Mouse (Mus musculus) inflammation-experienced regulatory T-cells, adult 6 months (primary cell): ENCODE measurements around the gene Bsn. TPM values are rescaled to one million over a fixed set of nuclear protein-coding genes. Genes with fewer than 3 reads are reported as not detected.

Experiments
- ATAC-seq: one replicate; pipeline ENCODE4 v1.8.0; 2017
- polyA plus RNA-seq, 3 experiments: library from polyadenylated mRNA; unstranded; fragments of 100-300 nt; shearing (Covaris generic); gene quantifications; one replicate each; pipeline ENCODE4 v1.2.1; 2017

Bsn gene
- polyA plus RNA-seq, 3 experiments from 2014 or later, result 0.09 to 0.59 (median 0.38) TPM

- ATAC-seq, result peak; percentile 68
Observed at GRCm38 (mm10) chr9:108052885-108053664, 137.1 kb downstream of the Bsn start, which contains the start of gene Amigo3. TSS of gene Amigo3 (plus strand) at chr9:108053159.

DNA sequence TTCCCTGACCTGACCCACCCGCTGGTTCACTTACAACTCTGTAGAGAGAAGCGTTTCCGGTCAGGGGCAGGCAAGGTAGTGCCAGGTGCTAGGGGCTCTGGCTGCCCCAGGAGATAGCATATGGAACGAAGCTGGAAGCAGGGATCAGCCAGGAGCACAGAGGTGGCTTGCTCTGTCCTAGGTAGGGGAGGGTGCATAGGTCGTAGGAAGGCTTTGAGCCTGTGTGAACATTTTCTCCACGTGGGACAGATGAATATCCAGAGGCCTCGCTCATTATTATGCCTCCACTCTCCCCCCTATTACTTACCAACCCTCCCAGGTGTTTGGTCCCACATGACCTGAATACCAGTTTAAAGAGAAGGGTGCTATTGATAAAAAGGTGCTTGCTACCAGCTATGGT lies 137.8 kb downstream of the Bsn start:
- ATAC-seq, result no peak

GRCm38 (mm10) chr9:108051931-108052220 lies 138.3 kb downstream of the Bsn start:
- no peak for ATAC-seq

DNA sequence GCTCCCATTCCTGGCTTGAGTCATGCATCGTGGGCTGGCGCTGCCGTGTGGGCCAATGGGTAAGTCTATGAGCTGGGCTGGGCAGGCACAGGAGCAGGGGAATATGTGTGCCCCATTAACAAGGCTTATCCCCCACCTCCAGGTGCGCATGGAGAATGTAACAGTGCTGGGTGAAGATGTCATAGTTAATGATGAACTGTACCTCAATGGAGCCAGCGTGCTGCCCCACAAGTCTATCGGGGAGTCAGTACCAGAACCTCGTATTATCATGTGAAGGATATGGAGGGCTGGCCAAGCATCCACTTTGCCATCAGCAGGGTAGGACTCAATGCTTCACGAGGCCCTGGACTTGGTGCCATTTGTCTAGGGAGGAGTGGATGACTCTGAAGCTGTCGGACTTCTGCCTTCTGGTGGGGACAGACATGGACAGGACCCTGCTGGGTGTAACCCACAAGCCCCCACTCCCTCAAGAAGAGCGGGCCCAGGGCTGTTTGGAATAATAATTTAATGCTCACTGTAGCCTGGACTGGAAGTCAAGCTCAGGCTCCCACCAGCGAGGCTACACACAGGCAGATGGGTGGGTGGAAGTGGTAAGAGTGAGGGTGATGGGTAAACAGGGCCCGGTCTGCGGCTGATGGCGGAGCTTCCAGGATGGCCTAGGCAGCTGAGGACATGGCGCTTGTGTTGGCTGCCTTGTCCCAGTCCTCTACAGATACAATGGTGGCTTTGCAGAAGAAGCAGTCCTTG lies 138.8 kb downstream of the Bsn start:
- ATAC-seq, result no peak

DNA sequence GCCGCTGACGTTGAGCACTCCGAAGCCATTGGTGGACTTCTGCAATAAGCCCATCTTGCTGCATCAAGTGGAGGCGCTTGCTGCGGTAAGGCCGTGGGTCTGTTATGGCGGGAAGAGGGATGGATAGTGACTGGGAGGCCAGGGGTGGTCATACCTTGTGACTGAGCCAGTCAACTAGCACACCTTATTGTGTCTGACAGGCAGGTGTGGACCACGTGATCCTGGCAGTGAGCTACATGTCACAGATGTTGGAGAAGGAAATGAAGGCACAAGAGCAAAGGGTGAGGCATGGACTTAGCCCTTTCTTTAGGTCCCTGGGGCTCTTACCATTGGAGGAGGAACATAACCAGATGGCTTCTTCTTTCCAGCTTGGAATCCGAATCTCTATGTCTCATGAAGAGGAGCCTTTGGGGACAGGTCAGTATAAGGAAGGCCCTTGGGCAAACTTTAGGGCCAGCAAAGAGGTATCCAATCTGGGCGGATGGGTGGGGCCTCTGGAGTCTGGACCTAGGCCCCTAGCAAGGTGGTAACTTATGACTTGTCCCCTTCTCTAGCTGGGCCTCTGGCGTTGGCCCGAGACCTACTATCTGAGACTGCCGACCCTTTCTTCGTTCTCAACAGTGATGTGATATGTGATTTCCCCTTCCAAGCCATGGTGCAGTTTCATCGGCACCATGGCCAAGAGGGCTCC lies 140.5 kb downstream of the Bsn start:
- peak; percentile 3 for ATAC-seq

DNA sequence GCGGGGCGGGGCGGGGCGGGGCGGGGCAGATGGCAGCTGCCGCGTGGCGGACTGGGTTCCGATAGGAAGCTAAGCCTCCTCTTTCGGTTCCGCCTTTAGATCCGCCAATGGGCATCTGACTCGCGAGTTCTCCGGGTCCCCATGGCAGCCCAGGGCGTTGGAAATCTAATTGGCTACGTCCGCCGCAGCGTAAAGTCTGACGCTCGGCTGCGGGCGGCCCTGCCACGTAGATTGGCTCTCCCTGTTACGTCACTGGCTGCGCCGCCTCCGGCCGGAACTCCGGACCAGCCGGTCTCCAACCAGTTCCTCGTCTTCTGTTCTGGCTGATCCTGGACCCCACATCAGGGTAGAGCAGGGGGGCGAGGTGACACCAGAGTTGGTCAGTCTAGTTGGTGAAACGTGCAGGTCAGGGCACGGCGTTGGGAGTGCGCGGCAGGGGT lies 141.1 kb downstream of the Bsn start, which contains the start of gene Gmppb:
TSS of gene Gmppb (plus strand) at position 227 of the 440 bp plus-strand sequence.
- peak; percentile 92 for ATAC-seq

DNA sequence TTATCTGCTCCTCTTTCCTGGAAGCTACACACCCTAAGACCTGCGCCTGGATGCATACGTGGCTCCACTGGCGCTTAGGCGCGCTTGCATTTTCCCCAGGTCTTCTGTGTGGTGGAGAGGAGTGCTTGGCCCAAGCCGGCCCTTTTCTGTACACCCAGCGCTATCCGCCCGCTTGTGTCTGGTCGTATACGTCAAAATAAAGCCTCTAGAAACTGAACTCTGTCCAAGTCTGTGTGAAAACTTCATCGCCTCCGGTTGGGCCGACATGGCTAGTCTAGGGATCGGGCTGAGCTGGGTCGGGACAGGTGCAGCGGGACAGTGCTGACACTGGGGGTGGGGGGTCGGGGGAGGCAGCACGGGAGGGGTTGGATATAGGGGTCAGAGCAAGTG lies 141.6 kb downstream of the Bsn start:
- no peak for ATAC-seq

DNA sequence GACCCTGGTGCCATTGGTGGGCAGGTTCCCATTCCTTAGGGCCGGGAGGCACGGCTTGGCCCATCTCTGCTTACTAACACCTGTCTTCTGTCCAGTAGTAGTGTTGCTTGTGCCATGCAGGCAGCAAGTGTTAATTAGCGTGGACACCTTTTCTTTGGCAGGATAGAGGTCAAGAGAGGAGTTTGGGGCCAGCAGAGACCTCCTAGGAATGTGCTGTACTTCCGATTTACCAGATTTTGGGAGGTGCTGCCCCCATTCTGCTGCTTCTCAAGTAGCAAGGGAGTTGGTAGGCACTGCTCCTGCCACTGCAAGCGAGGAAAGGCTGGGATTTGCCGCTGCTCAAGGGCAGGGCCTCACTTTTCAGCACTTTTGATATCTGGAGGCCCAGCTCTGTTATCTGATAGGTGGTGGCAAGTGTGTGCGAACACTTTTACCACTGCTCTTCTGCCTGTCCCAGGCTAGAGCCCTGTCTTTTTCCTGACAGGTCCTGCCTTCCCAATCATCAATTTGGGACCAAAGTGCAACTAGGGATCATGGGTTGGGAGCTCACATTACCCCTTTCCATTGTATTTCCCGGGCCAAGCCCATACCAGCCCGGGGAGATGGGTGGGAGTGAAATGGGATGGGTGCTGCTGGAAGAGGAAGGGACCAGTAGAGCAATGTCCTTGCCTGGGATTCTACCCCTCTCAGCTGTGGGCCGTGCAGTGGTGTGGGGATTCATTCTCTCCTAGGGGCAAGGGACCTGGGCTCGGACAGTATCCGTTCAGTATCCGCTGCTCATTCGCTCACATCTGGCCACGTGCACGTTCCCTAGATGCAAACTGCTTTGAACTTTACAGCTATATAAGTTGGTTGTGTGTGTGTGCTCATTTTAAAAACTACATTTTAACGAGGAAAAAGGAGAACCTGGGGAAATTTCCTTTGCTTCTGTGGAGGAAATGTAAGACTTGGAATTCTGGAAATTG lies 142.3 kb downstream of the Bsn start:
- no peak for ATAC-seq

DNA sequence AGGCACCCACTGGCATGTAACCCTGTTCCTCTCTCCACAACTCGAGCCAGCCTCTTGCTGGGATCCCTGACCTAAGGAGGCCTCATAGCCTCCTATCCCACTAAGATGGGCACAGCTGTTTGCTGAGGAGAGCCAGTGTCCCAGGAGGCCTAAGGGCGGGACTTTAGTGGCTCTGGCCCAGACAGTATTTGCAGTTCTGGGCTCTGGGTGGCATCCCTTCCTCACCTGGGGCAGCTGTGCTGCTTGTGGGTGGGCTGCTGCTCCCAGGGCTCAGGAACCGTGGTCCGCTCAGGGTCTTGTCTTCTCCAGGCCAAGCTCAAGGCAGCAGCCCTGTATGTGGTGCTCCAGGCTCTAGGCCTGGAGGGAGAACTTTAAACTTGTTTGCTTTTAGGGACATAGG lies 143.6 kb downstream of the Bsn start:
- no peak for ATAC-seq

Other genes starting within 250 kb of the Bsn start
- gene Traip, start 240.2 kb downstream of the Bsn start, polyA plus RNA-seq, result 10 to 100 TPM in 1 of 3 experiments, 1 to 10 TPM in 2; 2.7 to 11.6 (median 8.2) TPM
- gene Uba7, start 214.9 kb downstream of the Bsn start, polyA plus RNA-seq, result 100 to 1,000 TPM; 120 to 204 (median 167) TPM
- gene Gm20661, start 207.3 kb downstream of the Bsn start, polyA plus RNA-seq, result not detected
- gene Inka1, start 204.5 kb downstream of the Bsn start, polyA plus RNA-seq, result under 1 TPM; 0.35 to 0.89 (median 0.82) TPM
- under 1 TPM in 1 of 3 experiments, not detected in 2; 0.73 TPM for gene Cdhr4, start 197.9 kb downstream of the Bsn start, polyA plus RNA-seq
- gene Gm20662, start 194.0 kb downstream of the Bsn start, polyA plus RNA-seq, result not detected
- 10 to 100 TPM; 20.8 to 95.9 (median 58.2) TPM for gene Ip6k1, start 187.9 kb downstream of the Bsn start, polyA plus RNA-seq
- gene Gmppb, start 141.1 kb downstream of the Bsn start, polyA plus RNA-seq, result 10 to 100 TPM; 15.2 to 19.6 (median 18.4) TPM
- gene Amigo3, start 137.2 kb downstream of the Bsn start, polyA plus RNA-seq, result 1 to 10 TPM in 2 of 3 experiments, under 1 TPM in 1; 0.69 to 3.9 (median 1.9) TPM
- under 1 TPM in 2 of 3 experiments, not detected in 1; 0.67 to 0.87 TPM for gene Mst1, start 109.9 kb downstream of the Bsn start, polyA plus RNA-seq
- 10 to 100 TPM; 36.0 to 83.5 (median 66.3) TPM for gene Rnf123, start 107.0 kb downstream of the Bsn start, polyA plus RNA-seq
- gene Apeh, start 95.8 kb downstream of the Bsn start, polyA plus RNA-seq, result 10 to 100 TPM; 35.3 to 52.6 (median 45.0) TPM
- 1 to 10 TPM; 1.6 to 3.2 (median 2.2) TPM for gene Dag1, start 73.6 kb upstream of the Bsn start, polyA plus RNA-seq
- gene Nicn1, start 100.0 kb upstream of the Bsn start, polyA plus RNA-seq, result 1 to 10 TPM; 1.2 to 2.6 (median 1.6) TPM
- 1 to 10 TPM in 2 of 3 experiments, under 1 TPM in 1; 0.18 to 1.3 (median 1.1) TPM for gene Amt, start 106.5 kb upstream of the Bsn start, polyA plus RNA-seq
- gene Rhoa, start 115.7 kb upstream of the Bsn start, polyA plus RNA-seq, result 100 to 1,000 TPM; 323 to 459 (median 386) TPM
- gene Tcta, start 115.8 kb upstream of the Bsn start, polyA plus RNA-seq, result 10 to 100 TPM in 2 of 3 experiments, 1 to 10 TPM in 1; 9.6 to 17.6 (median 14.8) TPM
- 100 to 1,000 TPM; 489 to 506 (median 494) TPM for gene Gpx1, start 148.5 kb upstream of the Bsn start, polyA plus RNA-seq
- gene Usp4, start 157.5 kb upstream of the Bsn start, polyA plus RNA-seq, result 100 to 1,000 TPM in 2 of 3 experiments, 10 to 100 TPM in 1; 91.3 to 131 (median 111) TPM
- gene 1700102P08Rik, start 202.4 kb upstream of the Bsn start, polyA plus RNA-seq, result 1 to 10 TPM in 2 of 3 experiments, under 1 TPM in 1; 0.78 to 2.2 (median 1.0) TPM
- gene Ccdc36, start 238.1 kb upstream of the Bsn start, polyA plus RNA-seq, result not detected
- gene BC048562, start 246.1 kb upstream of the Bsn start, polyA plus RNA-seq, result not detected